Mouse (Mus musculus): ENCODE results near the gene Sst. TPM values are rescaled to one million over a fixed set of nuclear protein-coding genes. Genes with fewer than 3 reads are reported as not detected.
"Not testable (repeated sequence)": the region's sequence is repeated elsewhere in the genome, so short reads cannot be mapped to it uniquely, and the experiment has no call there.

Sst gene
- total RNA-seq (2015) (not detected in 2 replicates), total RNA-seq (2017) (not detected in 2 replicates)

- ATAC-seq (ENCODE audit: poor library complexity, severe bottlenecking): no peak
Observed at GRCm38 (mm10) chr16:23890636-23891035, at the start of gene Sst. Gene Sst (minus strand): TSS chr16:23890958.

GRCm38 (mm10) chr16:23934397-23934796 is 43.6 kb upstream of the Sst start:
- no peak for ATAC-seq (ENCODE audit: poor library complexity, severe bottlenecking)

GRCm38 (mm10) chr16:23932294-23932693 is 41.5 kb upstream of the Sst start, which contains the start of gene Rtp2:
Gene Rtp2 (minus strand): TSS chr16:23932394.
- no peak for ATAC-seq (ENCODE audit: poor library complexity, severe bottlenecking)

GRCm38 (mm10) chr16:23931275-23931674 is 40.5 kb upstream of the Sst start:
- ATAC-seq (ENCODE audit: poor library complexity, severe bottlenecking): no peak

- no peak for ATAC-seq (ENCODE audit: poor library complexity, severe bottlenecking)
Observed at GRCm38 (mm10) chr16:23930426-23931073, 39.8 kb upstream of the Sst start.

- ATAC-seq (ENCODE audit: poor library complexity, severe bottlenecking): peak; percentile 90
Observed at GRCm38 (mm10) chr16:23927301-23928114, 36.8 kb upstream of the Sst start.

GRCm38 (mm10) chr16:23922906-23923305 is 32.1 kb upstream of the Sst start:
- ATAC-seq (ENCODE audit: poor library complexity, severe bottlenecking): no peak

- ATAC-seq (ENCODE audit: poor library complexity, severe bottlenecking): no peak
Observed at GRCm38 (mm10) chr16:23921697-23922096, 30.9 kb upstream of the Sst start.

- no peak for ATAC-seq (ENCODE audit: poor library complexity, severe bottlenecking)
Observed at GRCm38 (mm10) chr16:23919418-23919817, 28.7 kb upstream of the Sst start.

- no peak for ATAC-seq (ENCODE audit: poor library complexity, severe bottlenecking)
Observed at GRCm38 (mm10) chr16:23913401-23913800, 22.6 kb upstream of the Sst start.

- no peak for ATAC-seq (ENCODE audit: poor library complexity, severe bottlenecking)
Observed at GRCm38 (mm10) chr16:23912741-23913140, 22.0 kb upstream of the Sst start.

- ATAC-seq (ENCODE audit: poor library complexity, severe bottlenecking): not testable (repeated sequence)
Observed at GRCm38 (mm10) chr16:23909015-23909354, 18.2 kb upstream of the Sst start.

- not testable (repeated sequence) for ATAC-seq (ENCODE audit: poor library complexity, severe bottlenecking)
Observed at GRCm38 (mm10) chr16:23908076-23909014, 17.6 kb upstream of the Sst start.

- not testable (repeated sequence) for ATAC-seq (ENCODE audit: poor library complexity, severe bottlenecking)
Observed at GRCm38 (mm10) chr16:23906586-23906985, 15.8 kb upstream of the Sst start.

GRCm38 (mm10) chr16:23901411-23901810 is 10.7 kb upstream of the Sst start:
- no peak for ATAC-seq (ENCODE audit: poor library complexity, severe bottlenecking)

GRCm38 (mm10) chr16:23900061-23900460 is 9.3 kb upstream of the Sst start:
- ATAC-seq (ENCODE audit: poor library complexity, severe bottlenecking): no peak

GRCm38 (mm10) chr16:23898840-23899239 is 8.1 kb upstream of the Sst start:
- ATAC-seq (ENCODE audit: poor library complexity, severe bottlenecking): peak; percentile 70

- ATAC-seq (ENCODE audit: poor library complexity, severe bottlenecking): peak; percentile 80
Observed at GRCm38 (mm10) chr16:23897984-23898586, 7.3 kb upstream of the Sst start.

GRCm38 (mm10) chr16:23897486-23897885 is 6.7 kb upstream of the Sst start:
- peak; percentile 54; the same call in 1 of the 2 replicates for ATAC-seq (ENCODE audit: poor library complexity, severe bottlenecking)

- no peak for ATAC-seq (ENCODE audit: poor library complexity, severe bottlenecking)
Observed at GRCm38 (mm10) chr16:23895135-23895534, 4.4 kb upstream of the Sst start.

GRCm38 (mm10) chr16:23890151-23890550 is 607 bp downstream of the Sst start:
- no peak for ATAC-seq (ENCODE audit: poor library complexity, severe bottlenecking)
